Mouse (Mus musculus): Measurements from ENCODE around the gene Lrrc1.

Lrrc1 gene

DNA sequence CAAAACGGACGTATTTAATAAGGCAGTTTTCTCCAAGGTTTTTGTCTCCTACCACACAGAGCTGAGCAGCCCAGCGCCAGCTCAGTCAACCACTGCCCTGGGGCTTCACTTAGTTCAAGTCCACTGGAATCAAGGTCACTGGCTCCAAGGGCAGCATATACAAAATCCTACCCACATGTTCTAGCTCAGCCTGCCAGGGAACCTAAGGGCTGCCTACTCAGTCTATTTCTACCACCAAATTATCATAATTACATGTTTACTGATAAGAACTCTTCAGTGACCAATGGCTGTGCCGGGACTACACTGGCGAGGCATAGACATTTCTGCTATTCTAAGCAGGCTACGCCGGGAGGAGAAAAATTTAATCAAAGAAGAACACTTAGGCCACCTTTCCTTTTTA lies 80.8 kb downstream of the Lrrc1 start:
- no peak for DNase-seq (ENCODE audit: low spot score in 2 of 2)

DNA sequence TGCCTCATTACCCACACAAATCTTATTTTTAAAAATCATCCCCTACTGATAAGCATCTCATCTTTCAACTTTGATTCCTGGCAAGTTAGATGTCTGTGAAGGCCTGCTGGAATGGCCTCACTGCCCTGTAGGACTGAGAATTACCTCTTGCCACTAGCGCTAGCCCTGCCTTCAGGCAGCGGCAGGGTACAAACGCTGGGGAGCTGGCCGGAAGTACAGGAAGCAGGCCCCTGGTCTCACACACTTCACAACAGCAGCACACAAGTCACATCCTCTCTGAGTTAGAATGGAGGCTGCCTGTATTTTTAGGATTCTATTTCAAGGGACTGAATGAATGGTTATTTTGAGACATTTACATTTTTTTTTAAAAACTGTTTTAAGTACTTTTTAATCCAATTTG lies 81.5 kb downstream of the Lrrc1 start:
- no peak for DNase-seq (ENCODE audit: low spot score in 2 of 2)

DNA sequence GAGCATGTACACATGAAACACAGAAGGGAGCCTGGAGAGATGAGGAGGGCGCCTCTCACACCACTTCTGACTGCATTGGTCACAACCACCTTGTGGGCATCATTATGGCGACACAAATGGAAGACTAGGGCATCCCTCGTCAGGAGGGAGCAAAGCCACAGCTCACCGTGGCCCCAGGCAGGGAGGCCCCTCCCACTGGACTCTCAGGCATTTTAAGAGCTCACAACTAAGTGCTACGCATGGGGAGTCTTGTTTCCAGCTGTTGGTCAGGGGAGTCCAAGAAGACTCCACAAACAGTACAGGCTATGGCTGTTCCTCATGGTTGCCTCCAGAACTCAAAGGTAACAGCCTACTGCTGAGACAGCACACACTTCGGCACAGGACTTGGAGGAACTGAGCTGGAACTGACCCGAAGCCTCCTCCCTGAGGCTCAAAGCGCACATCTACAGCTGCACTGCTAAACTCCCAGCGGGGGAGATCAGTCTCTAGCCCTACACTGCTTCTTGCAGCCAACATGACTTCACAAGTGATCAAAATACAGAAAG lies 83.2 kb downstream of the Lrrc1 start:
- no peak for DNase-seq (ENCODE audit: low spot score in 2 of 2)

DNA sequence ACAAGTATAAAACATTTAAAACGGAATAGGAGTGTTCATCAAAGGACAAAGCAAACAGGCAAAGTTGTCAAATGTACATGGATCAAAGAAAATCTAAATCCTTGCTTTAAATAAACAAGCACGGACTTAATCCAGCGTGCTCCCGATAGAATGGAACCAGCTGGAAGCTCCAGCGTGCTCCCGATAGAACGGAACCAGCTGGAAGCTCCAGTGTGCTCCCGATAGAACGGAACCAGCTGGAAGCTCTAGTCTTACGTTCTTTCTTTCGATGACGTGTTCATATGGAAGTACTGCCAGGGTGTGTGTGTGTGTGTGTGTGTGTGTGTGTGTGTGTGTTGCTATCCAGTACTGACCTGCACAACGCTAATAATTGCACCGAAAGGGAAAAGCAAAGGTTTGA lies 84.3 kb downstream of the Lrrc1 start:
- no peak for DNase-seq (ENCODE audit: low spot score in 2 of 2)

DNA sequence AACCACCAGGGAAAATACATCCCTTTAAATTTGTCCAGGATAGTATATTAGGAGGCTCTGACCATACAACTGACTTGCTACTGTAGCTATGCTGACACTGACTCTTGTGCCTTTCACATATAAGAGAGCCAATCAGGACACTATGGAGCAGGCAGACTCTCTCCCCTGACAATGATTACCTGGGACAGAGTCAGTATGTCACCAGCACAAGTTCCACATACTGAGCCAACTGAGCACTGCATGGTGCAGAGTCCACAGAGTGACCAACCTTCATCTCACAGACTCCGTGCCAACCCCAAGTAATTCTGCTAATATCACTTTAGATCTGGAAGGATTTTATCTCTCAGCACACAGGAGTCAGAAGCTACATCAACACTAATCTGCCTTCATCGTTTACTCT lies 85.3 kb downstream of the Lrrc1 start:
- no peak for DNase-seq (ENCODE audit: low spot score in 2 of 2)

DNA sequence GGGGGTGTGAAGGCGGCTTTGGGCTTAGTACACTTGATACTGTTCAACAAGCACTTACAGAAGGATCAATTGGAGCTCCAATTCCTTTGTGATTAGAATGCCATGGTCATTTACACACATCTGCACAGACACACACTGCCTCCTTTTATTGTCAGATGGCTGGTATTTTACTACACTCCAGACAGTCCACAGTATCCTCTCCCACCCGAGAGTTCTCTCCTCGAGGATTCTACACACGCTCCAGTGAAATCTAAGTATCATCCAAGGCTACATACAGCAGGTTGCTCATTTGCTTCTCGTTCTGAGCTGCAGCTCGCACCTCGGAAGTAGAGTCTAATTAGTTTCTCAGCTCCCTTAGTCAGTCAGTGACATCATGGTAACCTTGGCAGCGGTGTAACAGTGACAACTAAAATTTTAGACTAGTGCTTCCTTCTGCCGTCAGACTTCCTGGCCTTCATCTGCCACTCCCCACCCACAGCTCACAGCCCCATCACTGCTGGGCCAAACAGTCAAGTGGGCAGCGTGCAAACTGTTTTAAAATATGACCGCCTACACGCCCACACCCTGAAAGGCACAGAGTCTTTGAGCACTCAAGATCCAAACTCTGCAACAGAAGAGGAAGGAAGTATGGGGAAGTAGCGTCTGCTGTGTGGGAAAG lies 88.4 kb downstream of the Lrrc1 start:
- no peak for DNase-seq (ENCODE audit: low spot score in 2 of 2)

DNA sequence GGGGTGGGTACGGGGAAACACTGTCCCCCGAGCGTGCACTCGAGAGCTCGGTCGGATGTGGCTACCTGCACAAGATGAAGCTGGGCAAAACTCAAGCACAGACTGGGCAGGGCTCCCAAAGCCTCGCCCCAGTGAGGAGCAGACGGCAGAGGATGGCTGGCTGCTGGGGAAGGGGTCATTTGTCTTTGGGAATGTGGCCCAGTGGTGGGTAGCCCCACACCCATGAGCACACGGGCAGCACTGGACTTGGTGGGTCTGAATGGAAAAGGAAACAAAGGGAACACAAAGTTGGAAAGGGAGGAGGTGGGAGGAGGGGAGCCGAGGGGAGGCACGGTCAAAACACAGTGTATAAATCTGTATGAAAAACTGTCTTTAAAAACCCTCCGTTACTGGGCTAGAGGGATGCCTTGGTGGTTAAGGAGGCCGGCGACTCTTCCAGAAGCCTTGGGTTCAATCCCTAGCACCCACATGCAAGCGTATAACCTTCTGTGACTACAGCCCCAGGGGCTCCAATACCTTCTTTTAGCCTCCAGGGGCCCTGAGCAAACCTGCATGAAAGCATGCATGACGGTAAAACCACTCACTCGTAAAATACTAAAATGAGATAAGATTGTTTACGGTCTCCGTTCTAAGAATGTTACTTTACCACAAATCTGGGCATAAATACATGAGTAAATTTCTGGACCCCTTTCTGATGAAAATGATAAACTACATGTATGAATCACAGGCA lies 89.1 kb downstream of the Lrrc1 start:
- DNase-seq (ENCODE audit: low spot score in 2 of 2) = no peak

DNA sequence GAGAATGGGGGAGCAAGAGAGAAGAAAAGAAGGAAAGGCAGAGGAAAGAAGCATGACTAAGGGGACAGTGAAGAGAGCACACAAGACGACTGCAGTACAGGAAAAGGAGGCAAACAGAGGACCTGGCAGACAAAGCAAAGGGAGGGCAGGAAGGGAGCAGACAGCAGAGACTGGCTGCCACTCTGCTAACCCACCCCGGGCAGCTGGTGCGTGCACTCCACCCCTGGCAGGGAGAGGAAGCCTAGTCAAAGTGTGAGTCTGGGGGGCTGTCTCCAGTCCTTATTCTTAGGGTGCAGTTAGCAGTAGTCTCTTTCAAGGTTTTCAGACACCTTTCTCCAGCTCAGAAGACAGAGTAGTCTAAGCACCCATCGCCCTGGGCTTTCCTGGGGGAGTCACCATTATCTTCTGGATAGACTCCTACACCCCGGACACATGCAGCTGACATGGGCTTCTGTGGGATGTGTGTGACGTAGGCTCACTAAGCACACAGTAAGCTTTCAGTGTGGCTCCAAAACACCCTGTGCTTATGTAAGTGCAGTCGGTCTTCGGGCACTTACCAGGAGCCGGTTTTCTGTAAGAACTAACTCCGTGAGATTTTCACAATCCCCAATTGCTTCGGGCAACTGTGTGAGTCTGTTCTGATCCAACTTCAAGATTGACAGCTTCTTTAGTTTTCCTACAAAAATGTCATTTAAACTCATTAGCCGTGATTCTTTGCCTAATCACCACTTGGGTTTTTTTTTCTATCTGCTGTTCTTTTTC lies 92.4 kb downstream of the Lrrc1 start:
- no peak for DNase-seq (ENCODE audit: low spot score in 2 of 2)

DNA sequence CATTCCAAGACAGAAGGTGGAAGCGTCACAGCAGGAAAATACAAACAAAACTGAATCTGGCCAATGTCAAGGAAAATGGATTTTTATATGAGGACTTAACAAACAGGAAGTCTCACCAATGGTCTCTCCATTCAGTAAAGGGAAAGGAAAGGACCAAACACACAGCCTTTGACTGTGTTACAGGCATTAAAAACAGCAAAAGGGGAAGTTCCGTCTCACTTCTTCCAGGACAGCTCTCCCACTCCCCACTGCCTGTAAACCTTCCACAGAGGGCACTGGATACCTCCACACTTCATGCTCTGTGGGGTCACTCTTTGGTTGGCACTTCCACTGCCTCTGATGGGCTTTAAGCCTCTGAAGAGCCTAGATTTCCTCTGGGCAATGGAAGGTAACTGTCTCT lies 94.2 kb downstream of the Lrrc1 start:
- DNase-seq (ENCODE audit: low spot score in 2 of 2) = no peak

DNA sequence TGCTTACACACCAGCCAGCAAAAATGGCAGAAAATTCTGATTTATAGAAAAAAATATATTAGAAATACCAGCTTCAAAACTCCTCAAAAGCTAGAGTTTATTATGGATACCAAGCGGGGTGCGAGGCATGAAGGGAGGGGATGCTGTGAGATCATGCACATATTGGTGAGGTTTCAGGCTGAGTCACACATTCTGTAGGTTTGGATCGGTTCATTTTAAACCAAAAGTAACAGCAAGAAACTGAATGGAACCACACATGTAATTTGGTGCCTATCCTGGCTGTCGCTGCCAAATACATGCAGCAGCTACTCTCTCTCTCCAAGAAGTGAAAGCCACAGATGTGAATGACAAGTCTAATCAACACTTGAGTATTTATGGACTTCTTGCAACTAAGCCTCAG lies 99.8 kb downstream of the Lrrc1 start:
- no peak for DNase-seq (ENCODE audit: low spot score in 2 of 2)

DNA sequence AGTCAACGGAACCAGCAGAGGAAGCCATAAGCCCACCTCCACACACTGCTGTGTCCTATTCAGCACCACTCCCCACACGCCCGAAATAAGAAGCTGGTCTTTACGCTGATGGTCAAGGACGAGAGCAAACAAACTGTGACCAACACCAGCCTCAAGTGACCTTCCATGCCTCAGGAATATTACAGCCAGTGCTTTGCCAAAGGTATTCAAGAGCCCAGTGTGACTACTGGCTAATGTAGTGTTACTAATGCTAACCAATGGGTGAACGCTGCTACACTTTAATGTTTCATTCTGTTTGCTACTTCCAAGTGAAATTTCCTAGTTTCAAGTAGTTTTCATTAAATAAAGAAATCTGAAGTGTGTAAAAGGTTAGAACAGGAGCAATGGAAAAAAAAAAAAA lies 105.3 kb downstream of the Lrrc1 start:
- DNase-seq (ENCODE audit: low spot score in 2 of 2) = no peak

DNA sequence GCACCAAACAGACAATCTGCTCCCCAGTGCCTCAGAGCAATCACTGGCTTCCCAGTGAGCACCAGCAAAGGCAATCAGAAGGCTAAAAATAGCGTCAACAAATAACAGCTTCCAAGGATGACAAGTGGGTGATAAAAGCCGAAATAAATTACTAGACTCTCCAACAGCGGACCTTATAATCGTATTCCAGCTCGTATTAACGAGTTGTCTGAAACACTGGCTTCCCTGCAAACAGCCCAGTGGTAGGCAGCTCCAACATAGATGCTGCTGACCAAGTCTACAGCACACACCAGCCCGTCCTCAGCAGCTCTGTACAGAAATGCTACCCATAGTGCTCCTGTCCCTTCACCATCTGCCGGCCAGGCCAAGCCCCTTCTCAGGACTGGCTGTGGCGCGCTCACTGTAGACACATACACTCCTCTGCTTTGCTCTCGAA lies 105.8 kb downstream of the Lrrc1 start:
- no peak for DNase-seq (ENCODE audit: low spot score in 2 of 2)

DNA sequence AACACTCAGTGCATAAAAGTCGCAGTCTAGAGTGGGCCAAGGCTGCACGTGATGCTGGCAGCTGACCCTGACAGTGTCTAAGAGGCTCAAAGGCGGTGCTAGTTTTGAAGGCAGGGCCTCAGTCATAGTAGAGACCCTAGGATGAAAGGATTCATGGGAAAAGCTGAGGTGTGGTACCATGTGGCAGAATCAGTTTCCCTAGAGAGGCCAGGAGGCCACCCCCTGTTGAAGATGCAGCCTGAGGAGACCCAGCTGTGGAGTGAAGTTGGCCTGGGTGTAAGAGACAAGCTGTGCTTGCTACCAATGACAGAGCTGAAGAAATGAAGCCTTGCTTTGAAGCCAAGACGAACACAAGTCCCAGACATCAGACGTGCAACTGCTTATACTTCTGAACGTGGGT lies 107.5 kb downstream of the Lrrc1 start:
- DNase-seq (ENCODE audit: low spot score in 2 of 2) = no peak

DNA sequence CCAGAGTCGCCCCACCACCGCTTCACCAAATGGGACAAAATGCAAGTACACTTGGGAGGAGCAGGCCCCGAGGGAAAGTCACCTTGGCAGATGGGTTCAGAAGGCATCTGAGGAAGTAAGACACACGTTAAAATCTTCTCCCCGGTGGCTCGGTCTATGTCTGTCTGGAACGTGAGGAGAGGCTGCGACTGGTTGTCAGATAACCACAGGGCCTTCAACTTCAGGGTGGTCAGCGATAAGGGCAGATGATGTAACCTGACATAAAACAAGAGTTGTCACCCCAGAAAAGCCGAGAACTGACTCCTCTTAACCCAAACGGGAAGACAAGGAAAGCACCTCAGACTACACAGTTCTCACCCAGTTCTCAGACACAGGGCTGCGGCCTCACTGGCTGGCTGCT lies 109.7 kb downstream of the Lrrc1 start:
- no peak for DNase-seq (ENCODE audit: low spot score in 2 of 2)

DNA sequence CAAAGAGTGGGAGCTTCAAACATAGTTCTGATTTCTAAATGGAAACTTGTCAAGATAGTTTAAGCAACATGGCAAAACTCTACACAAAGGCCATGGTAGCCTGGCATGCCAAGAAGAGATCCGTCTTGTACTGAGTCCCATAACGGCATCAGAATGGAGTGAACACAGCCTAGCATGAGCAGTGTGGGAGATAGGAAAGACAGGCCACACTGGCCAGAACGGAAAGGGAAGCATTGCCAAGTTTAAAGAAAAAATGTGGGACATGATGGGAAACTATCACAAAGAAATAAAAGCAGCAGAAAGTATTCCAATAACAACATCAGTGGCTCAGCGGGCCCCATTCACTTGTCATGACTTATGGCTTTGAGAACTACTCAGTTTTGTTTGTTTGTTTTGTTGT lies 111.2 kb downstream of the Lrrc1 start:
- DNase-seq (ENCODE audit: low spot score in 2 of 2) = no peak

DNA sequence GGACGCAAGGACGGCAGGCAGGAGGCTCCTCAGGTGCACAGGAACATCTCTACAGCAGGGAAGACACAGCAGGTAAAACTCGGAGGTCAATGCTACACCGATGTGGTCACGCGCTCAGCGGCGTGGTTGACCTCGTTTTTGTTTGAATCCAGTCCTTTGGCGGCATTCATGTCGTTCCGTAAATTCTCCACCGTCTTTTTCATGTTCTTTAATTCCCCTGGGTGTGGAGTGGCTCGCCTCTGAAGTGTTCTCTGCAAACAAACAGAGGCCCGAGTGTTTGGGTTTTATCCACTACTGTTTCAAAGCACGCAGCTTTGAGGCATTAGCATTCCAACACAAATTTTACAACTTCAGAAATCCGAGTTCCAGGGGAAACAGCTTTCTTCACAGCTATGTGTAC lies 112.6 kb downstream of the Lrrc1 start:
- no peak for DNase-seq (ENCODE audit: low spot score in 2 of 2)

DNA sequence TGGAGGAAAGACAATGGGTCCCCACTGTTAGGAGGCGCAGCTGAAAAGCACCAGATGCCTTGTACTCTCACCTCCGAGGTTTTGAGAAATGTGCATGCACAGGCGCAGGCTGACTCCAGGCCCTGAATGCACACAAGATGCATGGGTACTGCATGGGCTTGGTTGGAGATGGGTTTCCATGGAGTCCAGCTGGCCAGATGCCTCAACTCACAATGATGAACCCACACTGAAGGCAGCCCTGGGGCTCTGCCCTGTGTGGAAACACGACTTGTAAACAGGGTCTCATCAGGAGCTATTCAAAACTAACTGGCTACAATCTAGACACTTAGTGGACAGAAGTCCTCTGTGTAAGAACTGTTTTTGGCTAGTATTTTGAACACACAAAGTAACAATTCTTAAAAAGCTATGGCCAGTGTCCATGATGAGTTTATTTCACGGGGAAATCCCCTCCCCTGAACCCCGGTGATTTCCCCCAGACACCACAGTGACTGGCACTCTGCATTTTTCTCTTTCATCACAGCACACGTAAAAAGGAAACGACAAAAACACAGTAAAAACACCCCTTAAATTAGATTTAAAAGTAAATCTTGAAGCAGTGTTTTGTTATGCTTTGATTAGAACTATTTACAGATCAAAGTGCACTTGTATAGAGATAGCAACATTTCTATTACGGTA lies 114.1 kb downstream of the Lrrc1 start:
- DNase-seq (ENCODE audit: low spot score in 2 of 2) = no peak

DNA sequence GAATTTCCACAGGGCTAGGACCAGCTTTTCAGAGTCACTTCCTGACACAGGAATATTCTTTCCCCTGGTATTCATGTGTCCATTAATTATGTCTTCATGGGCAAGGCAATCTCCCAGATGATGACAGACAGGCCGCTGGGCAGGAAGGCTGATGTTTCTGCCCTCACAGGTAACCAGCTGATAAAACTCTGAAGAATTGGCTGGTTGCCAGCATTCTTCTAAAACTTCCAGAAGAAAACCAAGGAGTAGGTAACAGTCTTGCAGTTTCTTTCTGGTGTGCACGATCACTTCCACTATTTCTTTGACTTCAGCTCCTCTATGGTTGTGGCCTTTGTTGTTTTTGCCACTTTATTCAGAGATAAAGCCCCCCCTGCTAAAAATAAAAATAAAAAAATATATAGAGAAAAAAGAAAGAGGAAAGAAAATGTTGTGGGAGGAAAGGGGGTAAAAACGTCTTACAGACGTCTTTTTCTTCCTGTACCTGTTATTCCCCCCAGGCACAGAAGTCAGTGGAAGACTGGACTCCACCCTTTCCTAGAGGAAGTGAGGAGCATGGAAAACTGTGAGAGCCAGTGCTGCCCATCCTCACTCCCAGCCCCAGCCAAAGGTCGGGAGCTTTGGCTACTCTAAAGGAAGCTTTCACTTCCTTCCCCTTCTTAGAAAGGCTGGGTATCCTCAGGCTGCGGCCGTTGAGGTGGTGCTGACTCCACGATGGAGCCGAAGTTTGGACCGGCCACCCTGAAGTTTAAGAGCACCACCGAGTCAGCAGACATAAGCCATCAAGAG lies 115.2 kb downstream of the Lrrc1 start:
- DNase-seq (ENCODE audit: low spot score in 2 of 2) = no peak

DNA sequence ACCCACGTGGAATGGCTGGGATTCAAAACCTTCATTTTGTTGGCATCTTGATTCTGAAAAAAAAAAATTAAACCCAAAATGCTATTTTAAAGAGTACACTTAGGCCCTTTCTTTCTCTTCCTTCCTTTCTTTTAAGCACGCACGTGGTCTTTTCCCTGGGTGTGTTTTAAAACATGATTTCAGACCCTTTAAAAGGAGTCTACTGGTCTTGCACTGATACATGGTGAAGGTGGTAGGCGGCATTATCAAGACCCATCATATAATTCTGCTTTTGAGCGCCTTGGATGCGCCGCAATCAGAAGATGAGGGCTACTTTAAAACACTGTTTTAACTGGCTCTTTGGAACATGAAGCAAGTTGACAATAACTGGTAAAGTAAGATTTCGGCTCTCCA lies 115.9 kb downstream of the Lrrc1 start:
- DNase-seq (ENCODE audit: low spot score in 2 of 2) = no peak

DNA sequence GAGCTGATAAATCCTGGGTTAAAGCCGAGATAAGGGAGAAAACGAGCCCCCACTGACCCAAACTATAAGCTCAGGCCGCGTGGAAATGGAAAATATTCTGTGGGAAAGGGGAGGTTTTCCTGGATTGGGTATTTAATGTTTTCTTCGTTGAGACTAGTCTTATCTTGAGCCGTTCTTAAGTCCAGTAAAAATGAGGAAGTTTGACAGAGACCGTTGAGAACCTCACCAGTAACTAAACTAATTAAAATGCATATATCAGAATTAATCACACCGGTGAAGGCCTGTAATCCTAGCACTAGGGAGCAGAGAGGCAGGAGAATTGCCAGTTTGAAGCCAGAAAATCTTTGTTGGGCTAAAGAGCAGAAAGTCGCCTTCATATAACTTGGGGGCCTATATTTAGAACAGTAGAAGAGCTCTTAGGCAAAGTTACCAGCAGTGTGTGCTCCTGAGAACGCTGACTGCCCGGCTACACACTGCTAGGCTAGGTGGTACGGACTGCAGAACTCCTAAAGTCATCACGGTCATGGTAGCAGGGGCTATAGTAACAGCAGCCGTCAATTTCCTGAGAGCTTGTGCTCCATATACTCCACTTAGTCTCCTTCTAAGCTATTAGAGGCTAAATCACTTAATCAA lies 116.4 kb downstream of the Lrrc1 start:
- DNase-seq (ENCODE audit: low spot score in 2 of 2) = no peak

Data from urinary bladder, postnatal 36 days (tissue).